Mouse (Mus musculus): ENCODE data around the gene Hcfc1r1.

The Hcfc1r1 gene

DNA sequence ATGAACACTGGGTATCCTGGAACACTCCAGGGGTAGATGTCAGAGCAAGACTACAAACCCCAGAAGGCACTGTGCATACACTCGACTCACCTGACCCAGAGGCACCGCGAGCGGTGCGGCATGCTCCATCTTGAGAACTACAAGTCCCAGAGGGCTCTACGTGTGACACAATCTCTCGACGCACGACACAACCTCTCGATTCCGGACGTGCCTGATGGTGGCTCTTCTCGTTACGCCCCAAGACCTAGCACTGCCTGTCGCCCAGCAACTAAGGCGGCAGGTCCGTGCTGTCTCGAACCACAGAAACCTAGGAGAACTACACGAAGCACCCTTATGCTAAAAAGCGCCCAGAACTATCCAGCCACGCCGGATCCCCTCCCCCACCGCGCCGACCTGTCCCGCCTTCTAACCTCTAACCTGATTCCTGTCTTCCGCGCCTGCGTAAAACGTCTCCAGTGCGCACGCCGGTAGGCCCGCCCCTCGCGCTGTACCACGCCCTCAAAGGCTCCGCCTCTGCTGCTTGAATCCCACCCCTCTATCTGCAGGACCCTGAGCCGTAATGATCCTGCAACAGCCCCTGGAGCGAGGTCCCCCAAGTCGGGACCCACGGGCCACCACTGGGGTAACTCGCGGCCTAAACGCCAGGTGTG, at the start of gene Hcfc1r1, which contains the start of gene Thoc6:
Gene Hcfc1r1, plus strand, starts transcription at position 173 of the 650 bp plus-strand sequence.
Gene Thoc6, minus strand, starts transcription at position 459 of the 650 bp plus-strand sequence.
- peak; percentile 96 for DNase-seq

DNA sequence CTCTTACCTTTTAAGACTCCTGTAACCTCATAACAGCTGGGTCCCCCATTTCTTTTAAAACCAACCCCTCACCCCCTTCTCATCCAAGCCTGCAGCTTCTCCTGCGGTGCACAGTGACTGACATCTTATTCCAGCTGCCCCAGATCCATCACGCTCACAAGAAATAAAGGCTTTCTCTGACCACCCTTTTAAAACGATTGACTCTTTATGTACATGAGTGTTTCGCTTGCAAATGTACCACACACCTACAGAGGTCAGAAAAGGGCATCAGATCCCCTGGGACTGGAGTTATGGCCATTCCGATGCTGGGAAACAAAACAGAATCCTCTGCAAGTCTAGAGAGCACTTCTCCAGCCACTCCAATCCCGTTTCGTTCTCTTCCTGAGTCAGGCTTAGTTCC, 45.6 kb upstream of the Hcfc1r1 start:
- no peak for DNase-seq

DNA sequence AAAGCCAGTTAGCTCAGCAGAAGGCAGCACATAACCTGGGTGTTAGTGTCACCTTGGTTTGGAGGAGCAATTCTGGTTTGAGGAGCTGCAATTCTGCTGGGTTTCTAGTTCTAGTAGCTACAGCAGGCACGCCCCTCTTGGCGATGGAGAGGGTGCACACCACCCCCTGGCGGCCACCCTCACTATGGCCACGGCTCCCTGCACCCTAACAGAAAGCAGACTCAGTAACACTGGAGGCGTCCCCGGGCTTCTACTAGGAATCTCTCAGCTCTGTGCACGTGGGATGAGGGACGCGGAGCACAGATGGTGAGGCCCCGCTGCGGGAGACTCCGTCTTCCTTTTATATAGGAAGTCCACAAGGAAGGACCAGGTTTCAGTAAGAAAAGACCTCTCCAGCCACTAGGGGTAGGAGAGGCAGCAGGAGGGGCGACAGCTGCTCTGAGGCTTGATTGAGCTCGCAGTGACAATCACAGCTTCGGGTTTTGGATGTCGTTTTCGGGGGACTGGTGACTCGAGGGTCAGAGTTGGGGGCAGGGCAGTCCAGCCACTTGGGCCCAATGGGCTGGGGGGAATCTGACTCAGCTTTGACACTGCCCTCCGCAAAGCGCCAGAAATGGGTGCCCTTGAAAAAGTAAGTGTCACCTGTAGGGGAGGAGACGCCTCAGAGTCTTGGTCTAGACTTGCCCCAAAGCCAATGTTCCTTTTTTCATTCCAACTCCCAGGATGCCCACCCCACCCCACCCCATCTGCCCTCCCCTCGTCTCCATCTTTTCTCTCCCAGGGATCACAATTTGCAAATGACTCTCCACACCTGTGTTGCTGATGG, 43.0 kb upstream of the Hcfc1r1 start:
- DNase-seq = peak; percentile 82

DNA sequence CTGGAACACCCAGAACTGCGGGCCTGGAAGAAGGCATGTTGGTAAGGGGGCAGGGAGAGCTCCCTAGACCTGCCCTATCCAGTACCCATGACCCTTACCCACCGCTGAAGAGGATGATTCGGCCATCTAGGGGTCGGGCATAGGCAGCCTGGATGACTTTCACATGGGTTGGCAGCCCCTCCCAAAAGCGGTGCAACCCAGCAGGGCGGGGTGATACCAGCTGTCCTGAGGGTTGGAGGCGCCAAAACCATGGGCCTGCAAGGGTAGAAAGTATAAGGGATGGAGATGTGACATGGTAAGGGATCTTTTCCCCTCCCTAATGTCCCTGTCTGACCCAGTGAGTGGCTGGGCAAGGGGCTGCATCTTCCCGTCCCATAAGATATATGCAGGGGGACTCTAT, 42.2 kb upstream of the Hcfc1r1 start:
- DNase-seq = no peak

DNA sequence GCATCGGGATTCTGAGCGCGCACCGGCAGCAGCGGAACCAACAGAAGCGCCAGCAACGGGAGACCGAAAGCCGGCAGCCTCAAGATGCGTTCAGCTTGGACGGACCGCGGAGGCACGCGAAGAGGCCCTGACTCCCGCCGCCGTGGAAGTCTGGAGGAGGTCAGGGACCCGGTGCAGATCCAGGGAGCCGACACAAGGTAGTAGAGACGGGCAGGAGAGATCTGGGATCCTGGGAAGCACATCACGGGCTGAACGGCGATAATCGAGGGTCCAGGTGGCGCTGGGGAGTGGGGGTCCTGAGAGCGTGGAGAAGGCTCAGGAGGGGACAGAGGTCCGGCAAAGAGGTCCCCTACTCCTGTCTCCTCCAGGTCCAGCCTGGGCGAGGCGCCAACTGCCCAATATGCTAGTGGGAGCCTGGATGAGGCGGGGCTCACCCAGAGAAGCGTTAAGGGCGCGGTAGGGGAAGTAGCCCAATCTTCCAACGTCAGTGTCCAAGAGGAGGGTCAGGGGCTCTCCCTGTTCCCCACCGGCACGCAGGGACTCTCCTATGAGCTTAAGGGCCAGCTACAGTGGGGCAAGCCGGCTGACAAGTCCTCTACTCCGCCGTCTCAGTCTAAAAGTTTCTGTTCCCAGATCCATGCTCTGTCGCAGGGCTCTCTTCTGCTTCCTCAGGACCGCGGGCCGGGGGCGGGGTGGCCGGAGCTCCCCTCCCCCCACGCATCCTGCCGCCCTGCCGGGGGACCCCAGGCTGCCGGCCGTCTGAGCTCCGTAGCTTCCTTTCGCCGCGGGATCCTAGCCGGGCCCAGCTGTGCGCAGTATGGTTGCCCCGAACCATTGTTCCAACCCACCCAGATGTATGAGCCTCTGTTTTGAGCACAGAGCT, 28.5 kb upstream of the Hcfc1r1 start, which contains the start of gene Mmp25:
Gene Mmp25, minus strand, starts transcription at position 665 of the 883 bp plus-strand sequence.
- DNase-seq = peak; percentile 30

DNA sequence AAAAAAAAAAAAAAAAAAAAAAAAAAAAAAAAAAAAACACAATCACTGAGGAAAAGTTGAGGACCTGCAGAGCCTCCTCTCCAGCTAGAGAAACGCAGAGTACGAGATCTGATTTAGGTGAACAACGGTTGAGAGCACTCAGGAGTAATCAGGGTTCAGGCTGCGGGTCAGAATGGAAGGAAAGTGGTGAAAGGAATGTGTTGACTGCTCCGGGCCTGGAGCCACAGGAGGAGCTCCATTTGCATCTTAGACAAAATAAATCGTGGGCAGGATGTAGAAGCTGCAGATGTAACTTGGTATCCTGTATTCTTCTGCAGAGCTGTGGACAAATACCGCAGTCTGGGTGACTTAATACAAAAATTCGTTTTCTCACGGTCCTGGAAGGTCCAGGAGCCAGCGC, 27.5 kb upstream of the Hcfc1r1 start:
- no peak for DNase-seq

DNA sequence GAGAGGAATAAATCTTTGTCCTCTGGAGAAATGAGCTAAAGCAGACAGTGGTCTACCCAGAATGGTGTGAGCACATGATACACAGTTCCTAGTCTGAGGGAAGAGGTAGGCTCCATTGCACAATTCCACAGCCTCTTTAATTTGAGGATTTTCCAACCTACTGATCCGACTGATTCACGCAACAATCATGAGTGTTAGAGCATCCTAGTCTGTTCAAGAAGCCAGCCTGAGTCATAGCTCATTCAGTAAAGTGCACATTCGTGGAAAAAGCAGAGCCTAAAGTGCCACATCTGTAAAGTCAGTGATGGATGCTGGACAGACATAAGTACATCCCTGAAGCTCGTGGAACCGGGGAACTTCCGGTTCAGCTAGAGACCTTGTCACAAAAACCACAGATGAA, 22.0 kb upstream of the Hcfc1r1 start:
- no peak for DNase-seq

DNA sequence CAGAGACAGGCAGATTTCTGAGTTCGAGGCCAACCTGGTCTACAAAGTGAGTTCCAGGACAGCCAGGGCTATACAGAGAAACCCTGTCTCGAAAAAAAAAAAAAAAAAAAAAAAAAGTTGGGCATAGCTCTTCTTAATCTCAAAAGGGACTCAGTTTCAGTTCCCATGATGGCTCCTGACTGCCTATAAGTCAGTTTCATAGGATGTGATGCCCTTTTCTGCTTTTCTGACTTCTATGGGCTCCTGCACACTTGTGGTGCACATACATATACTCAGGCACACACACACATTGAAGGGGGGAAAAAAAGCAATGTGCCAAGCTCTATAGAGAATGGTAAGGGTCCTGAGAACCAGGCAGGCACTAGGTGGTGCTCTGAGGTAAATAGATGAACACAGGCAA, 20.1 kb upstream of the Hcfc1r1 start:
- no peak for DNase-seq

DNA sequence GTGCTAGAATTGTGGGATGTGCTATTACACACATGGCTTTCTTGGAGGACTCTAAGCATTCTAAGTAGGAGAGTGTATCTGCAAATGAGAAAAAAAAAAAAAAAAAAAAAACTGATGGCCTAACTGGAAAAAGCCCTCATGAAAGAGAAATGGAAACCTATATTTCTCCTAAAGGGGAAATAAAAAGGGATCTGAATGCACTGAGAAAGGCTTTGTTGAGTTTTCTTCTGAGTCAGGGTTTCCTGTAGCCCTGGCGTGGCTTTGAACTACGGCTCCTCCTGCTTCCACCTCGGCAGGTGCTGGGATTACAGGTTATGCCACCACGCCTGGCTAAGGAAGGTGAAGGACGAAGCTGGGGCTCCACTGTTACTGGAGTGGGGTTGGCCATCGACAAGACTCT, 19.4 kb upstream of the Hcfc1r1 start:
- DNase-seq = no peak

DNA sequence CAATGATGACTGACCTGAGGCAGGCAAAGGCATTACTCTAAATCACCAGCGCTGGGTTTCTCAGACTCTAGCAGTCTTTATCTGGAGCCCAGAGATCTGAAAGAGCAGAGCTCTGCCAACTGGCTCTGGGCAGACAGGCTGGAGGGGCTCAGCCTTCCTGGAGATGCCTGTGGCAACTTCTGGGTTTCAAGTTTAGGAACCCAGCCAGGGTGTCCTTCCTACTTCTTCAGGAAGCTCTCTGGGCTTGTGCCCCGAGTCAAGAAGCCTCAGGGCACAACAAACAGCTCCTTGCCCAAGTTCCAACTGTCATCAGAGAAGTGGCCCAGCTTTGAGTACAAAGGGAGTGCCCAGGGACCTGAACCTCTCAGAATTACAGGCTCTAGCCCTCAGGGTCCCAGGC, 19.0 kb upstream of the Hcfc1r1 start:
- no peak for DNase-seq

DNA sequence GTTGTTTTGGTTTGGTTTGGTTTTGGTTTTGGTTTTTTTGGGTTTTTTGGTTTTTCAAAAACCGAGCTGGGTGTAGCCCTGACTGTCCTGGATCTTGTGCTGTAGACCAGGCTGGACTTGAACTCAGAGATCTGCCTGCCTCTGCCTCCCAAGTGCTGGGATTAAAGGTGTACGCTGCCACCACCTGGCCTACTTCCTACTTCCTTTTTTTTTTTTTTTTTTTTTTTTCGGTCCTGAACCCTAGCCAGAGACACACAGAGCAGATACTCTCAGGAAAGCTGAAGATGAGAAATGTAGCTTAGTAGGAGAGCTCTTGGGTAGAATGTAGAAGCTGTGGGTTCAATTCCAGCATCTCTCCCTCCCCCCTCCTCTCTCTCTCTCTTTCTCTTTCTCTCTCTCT, 14.9 kb upstream of the Hcfc1r1 start:
- DNase-seq = no peak

DNA sequence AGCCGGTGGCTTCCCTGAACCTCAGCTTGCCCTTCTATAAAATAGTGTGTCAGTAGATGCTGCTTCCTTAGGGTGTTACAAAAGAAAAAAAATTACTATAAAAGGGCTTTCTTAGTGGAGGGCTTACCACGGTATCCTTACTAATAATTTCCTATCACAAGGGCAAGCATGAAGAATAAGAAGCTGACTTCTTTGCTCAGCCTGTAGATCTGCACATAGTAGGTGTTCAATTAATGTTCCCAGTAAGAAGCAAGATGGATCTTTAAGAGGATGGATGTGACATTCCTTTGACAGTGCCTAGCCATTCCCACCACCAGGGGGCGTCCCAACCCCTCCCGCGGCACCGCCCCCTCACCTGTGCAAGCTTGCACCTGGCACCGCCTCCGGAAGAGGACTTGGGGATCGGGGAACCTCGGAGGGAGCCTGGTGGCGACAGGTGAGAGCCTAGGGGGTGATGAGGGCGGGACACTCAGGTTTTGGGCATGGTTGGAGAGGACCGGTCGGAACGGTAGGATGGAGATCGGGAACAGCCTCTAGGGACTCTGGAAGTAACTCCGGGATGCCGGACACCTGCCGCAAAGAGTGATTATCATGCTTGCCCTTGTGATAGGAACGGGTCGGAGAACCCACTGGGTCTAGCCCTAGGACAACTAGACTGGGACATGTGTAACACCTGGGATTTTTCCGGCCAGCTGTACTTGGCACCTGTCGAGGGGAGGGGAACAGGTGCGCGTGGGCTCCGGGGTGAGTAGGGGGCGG, 13.1 kb upstream of the Hcfc1r1 start, which contains the start of gene Bicdl2:
Gene Bicdl2, plus strand, starts transcription at position 390 of the 759 bp plus-strand sequence.
- peak; percentile 82 for DNase-seq

DNA sequence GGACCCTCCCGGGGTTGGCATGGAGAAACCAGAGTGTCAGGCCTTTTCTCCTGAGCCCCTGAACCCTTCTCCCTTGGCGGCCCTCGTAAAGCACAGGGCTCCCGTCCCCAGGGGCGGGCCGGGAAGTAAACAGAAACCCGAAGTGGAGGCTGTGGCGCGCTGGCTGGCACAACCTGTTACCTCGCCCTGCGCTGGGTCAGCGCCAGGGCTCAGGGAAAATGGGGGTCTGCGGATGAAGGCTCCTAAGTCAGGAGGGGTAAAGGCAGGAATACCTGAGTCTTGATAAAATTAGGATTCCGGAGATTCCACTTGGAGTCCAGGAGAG, 12.6 kb upstream of the Hcfc1r1 start:
- no peak for DNase-seq

DNA sequence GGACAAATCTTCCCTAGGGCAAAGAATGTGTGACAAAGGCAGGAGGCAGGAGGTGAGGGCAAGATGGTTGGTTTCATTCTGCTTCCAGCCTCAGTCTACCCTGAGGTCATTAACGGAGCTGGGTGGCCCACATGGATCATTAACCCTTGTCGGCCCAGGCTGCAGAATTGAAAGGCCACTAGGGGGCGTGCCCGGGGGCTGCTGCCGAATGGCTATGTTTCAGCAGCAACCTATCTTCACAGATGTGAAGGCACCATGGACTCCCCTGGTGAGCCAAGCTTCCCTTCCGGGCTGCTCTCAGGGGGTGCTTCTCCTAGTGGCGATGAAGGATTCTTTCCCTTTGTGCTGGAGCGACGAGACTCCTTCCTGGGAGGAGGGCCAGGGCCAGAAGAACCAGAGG, 11.9 kb upstream of the Hcfc1r1 start:
- no peak for DNase-seq

DNA sequence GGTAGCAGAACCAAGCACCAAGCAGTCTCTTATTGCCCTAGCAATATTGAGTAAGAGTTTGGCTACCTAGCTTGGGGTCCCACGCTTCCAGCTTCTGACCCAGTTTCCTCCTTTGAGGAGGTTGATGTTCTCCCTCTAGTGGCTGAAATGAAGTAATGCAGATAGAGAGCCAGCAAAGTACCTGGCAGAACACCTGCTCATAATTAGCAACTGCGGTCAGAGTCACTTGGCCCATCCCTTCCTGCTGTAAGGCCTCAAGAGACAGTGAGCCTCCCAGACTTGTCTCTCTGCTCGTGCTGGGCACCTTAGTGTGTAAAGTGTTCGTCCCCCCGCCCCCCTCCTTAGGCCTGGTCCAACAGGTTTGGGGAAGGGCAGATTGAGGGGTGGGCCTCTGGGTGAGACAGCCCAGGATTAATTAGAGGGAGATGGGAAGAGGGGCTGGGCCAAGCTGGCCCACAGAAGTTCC, 8.8 kb upstream of the Hcfc1r1 start:
- no peak for DNase-seq

DNA sequence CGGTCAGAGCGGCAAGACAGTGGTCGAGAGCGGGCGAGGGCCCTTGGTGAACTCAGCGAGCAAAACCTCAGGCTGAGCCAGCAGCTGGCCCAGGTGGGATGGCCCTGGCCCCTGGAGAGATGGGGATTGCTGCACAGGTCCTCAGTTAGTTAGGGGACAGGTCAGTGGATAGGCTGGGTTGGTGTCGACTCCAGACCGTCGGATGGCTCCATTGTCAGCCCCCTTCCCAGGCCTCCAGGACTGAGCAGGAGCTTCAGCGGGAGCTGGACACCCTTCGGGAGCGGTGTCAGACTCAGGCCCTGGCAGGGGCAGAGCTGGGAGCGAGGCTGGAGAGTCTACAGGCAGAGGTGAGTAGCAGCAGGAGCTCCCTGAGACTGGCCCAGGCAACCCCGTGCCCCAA, 7.9 kb upstream of the Hcfc1r1 start:
- no peak for DNase-seq

DNA sequence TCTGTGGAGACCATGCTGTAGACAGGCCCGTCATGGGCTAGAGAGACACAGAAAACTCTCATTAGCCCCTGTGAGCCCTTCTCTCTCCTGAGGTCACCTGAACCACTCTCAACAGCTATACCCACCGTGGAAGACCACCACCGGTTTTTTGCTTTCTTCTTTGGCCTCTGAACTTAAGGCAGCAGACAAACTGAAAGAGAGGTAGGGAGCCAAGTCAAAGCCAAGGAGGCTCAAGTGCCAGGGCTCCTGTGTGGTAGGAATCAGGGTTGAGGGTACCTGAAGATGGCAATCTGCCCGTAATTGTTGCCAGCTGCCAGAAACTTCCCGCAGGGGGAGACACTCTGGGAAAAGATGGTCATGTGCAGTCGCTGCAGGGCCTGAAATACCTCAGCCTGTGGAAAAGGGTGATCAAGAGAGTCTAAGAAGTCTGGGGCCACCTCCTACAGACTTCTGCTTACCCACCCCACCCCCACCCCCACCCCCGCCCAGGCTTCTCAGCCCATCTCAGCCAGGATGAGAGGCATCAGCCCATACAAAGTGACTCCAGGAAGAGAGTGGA, 2.8 kb upstream of the Hcfc1r1 start:
- no peak for DNase-seq

DNA sequence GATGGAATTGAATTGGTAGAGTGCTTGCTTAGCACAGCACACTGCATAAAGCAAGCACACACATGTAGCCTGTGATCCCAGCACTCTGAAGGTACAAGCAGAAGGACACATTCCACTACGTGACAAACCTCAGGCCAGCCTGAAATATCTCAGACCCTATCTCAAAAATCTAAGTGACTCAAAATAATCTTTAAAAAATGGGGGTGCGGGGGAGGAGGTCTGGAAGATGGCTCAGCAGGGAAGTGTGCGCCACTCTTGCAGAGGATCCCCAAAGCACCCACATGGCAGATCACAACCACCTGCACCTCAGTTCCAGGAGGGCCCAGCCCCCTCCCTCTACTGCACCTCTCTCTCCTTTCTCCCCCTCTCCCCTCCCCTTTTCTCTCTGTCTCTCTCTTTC, 1.9 kb upstream of the Hcfc1r1 start:
- no peak for DNase-seq

DNA sequence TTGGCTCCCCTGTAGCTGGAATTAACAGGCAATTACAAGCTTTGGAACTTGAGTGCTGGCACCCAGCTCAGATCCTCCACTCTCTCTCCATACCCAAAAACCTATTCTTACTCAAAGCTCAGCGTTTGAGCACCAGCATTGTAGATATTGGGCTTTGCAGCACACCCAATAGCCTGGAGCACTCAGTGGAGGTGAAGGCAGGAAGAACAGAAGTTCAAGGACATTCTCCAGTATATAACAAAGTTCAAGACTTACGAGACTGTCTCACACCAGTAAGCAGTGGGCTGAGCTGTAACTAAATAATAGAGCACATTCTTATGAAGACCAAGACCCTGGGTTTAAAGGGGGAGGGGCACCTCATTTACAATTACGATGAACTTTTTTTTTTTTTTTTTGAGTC, 635 bp upstream of the Hcfc1r1 start:
- DNase-seq = no peak

DNA sequence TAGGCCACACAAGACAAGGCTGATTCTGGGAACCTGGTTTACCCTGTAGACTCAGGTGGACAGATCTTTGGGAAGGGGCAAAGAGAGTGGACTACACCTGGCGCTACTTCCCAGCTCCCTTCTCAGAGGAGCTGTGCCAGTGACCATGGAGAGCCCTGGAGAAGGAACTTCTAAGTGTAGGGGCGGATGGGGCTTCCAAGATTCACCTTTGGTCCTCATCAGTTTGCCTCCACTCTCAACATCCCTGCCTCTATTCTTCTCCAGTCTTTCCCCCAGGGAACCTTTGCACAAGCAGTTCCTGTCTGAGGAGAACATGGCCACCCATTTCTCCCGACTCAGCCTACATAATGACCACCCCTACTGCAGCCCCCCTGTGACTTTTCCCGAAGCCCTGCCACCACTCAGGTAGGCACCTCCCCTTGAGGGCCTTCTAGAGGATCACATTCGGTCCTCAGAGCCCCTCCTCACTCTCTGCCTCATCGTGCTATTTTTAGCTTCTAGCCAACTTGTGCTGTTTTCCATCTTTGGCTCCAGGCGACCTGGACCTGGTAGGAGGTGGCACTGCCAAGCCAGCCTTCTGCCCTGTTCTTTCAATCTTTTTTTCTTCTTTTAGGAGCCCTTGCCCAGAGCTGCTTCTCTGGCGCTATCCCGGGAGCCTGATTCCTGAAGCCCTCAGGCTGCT, 1.0 kb downstream of the Hcfc1r1 start:
- no peak for DNase-seq

DNA sequence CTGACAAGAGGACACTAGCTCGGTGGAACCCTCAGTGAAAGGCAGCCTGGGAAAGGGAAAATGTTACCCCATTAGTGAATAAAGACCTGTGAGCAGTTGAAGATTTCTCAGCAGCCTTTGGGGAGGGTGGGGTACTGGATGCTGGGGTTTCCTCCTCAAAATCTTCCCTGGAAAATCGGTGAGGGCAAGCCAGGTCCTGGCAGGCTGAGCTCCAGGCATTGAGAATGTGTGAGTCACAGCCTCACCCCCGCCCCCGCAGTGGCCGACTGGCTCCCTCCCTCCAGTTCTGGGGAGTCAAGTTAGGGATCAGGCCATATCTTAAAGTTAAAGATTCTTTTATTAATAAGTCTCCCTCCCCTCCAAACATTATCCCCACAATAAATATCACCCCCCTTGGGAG, 1.7 kb downstream of the Hcfc1r1 start:
- peak; percentile 40 for DNase-seq

All from kidney, postnatal 14 days (tissue).